Mouse (Mus musculus) midbrain, embryonic 12.5 days (tissue): Measurements from ENCODE around the gene Abr. TPM values are rescaled to one million over a fixed set of nuclear protein-coding genes. Genes with fewer than 3 reads are reported as not detected.

Experiments used
- ATAC-seq: fragments of 200-750 bp; cut with Nextera tagmentation; 2 replicates; pipeline ENCODE4 v1.8.0; 2017; ENCODE audit warnings: low read depth, moderate TSS enrichment, moderate library complexity; ENCODE audit not compliant: low FRiP score
- H3K27ac ChIP-seq: fragments of 300-500 bp; sonication (generic); replicated peaks from 2 replicates; pipeline ENCODE4 v1.5.1; 2016; ENCODE audit warnings: mild to moderate bottlenecking
- H3K27me3 ChIP-seq: fragments of 300-500 bp; sonication (generic); 2 replicates; pipeline ENCODE4 v1.6.1; 2016; ENCODE audit warnings: mild to moderate bottlenecking
- H3K36me3 ChIP-seq: fragments of 300-500 bp; sonication (generic); 2 replicates; pipeline ENCODE4 v1.6.1; 2016
- H3K4me1 ChIP-seq: fragments of 300-500 bp; sonication (generic); 2 replicates; pipeline ENCODE4 v1.6.1; 2016
- H3K4me2 ChIP-seq: fragments of 300-500 bp; sonication (generic); replicated peaks from 2 replicates; pipeline ENCODE4 v1.6.1; 2016; ENCODE audit warnings: mild to moderate bottlenecking, moderate library complexity
- H3K4me3 ChIP-seq: fragments of 300-500 bp; sonication (generic); 2 replicates; pipeline ENCODE4 v1.5.1; 2016; ENCODE audit warnings: mild to moderate bottlenecking
- H3K9ac ChIP-seq: fragments of 300-500 bp; sonication (generic); replicated peaks from 2 replicates; pipeline ENCODE4 v1.6.1; 2016; ENCODE audit warnings: mild to moderate bottlenecking, moderate library complexity
- H3K9me3 ChIP-seq: fragments of 300-500 bp; sonication (generic); 2 replicates; pipeline ENCODE4 v1.6.1; 2016; ENCODE audit warnings: mild to moderate bottlenecking
- WGBS: fragments of 180-500 bp; shearing (Covaris S2); methylation state at CpG from one replicate; pipeline ENCODE4 v1.1.7; 2016; 5-methylcytosine and 5-hydroxymethylcytosine counted together
- polyA plus RNA-seq: library from polyadenylated mRNA; unstranded; fragments of >200 nt; fragmentation: Nextera tagmentation; extraction: Ambion mirVana; gene quantifications from 2 replicates; pipeline ENCODE4 v1.2.1, GENCODE M21; 2016

Gene Abr
- polyA plus RNA-seq, 1 experiment from 2014 or later, result 70.1 TPM

DNA sequence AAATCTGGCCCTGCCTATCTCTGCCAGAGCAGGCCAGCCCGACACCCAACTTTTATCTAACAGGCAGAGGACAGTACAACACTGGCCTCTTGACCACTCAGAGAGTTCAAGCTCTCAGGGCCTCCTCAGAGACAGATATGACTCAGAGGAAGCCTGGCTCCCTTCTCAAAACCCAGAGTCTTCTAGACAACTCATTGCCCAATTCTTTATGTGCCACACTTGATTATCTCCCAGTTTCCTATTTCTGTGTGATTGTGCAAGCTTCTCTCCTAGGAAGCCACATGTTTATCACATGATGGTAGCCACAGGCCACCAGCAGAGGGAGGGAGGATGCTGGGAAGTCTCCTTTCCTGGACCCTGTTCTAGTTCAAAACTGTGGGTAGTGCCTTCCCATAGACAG is 34.8 kb downstream of the Abr start:
- Histone ChIP-seq H3K9me3 (no peaks in the 10 kb centered on the region), H3K4me2 (no peak overlapping the region), H3K4me3 (no peak overlapping the region), H3K27ac (no peak overlapping the region), H3K9ac (0 out of 2 replicates have a peak overlapping the region, but pooled peaks have one; percentile 4), H3K4me1 (no peaks in the 10 kb centered on the region), H3K27me3 (no peaks in the 10 kb centered on the region), H3K36me3 (no peaks in the 10 kb centered on the region)
- no peak for ATAC-seq
- WGBS, result 84% methylated on average over 1 of the region's 1 CpGs

DNA sequence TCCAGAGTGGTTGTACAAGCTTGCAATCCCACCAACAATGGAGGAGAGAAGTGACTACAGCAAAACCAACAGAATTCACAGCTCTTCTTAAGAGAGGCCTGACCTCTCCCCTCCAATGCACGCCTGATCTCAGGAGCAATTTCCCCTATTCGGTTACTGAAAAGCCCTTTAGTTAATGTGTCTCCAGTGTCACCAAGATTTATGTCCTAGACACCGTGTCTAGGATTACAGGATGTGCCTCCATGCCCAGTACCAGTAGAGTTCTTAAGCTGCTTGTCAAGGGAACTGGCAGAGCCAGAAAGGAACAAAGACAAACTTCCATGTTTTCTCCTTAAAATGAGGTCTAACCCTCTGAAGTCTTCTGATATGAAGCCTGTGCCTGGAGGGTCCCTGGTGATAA is 36.0 kb downstream of the Abr start:
- H3K27ac ChIP-seq, result no peak overlapping the region
- H3K9me3 ChIP-seq, result no peaks in the 10 kb centered on the region
- H3K27me3 ChIP-seq, result no peaks in the 10 kb centered on the region
- H3K36me3 ChIP-seq, result no peaks in the 10 kb centered on the region
- H3K4me2 ChIP-seq, result no peak overlapping the region
- WGBS, result 83% methylated on average over 3 of the region's 3 CpGs
- no peak overlapping the region for H3K9ac ChIP-seq
- no peak overlapping the region for H3K4me3 ChIP-seq
- H3K4me1 ChIP-seq, result no peaks in the 10 kb centered on the region
- no peak for ATAC-seq

GRCm38 (mm10) chr11:76577588-76578257 is 44.4 kb downstream of the Abr start:
- peaks cover 19% of the 10 kb centered on the region for H3K27me3 ChIP-seq
- H3K36me3 ChIP-seq, result no peaks in the 10 kb centered on the region
- H3K9me3 ChIP-seq, result no peaks in the 10 kb centered on the region
- no peaks in the 10 kb centered on the region for H3K4me1 ChIP-seq
- no peak overlapping the region for H3K9ac ChIP-seq
- ATAC-seq, result peak; percentile 62
- no peak overlapping the region for H3K4me3 ChIP-seq
- no peak overlapping the region for H3K4me2 ChIP-seq
- no peak overlapping the region for H3K27ac ChIP-seq
- WGBS, result 28% methylated on average over 12 of the region's 12 CpGs

- Histone ChIP-seq H3K9me3 (no peaks in the 10 kb centered on the region), H3K36me3 (no peaks in the 10 kb centered on the region), H3K4me1 (peaks cover 28% of the 10 kb centered on the region), H3K4me2 (no peak overlapping the region), H3K4me3 (no peak overlapping the region), H3K27ac (no peak overlapping the region), H3K27me3 (peaks cover 29% of the 10 kb centered on the region), H3K9ac (no peak overlapping the region)
- 87% methylated on average over 6 of the region's 6 CpGs for WGBS
- ATAC-seq, result no peak
Observed at GRCm38 (mm10) chr11:76572820-76573385, 49.2 kb downstream of the Abr start.

GRCm38 (mm10) chr11:76571613-76571929 is 50.5 kb downstream of the Abr start:
- Histone ChIP-seq H3K27me3 (peaks cover 26% of the 10 kb centered on the region), H3K36me3 (no peaks in the 10 kb centered on the region), H3K4me1 (peaks cover 28% of the 10 kb centered on the region), H3K9me3 (no peaks in the 10 kb centered on the region), H3K9ac (peak overlapping the region; percentile 82), H3K4me3 (peak overlapping the region; percentile 78), H3K27ac (peak overlapping the region; percentile 46; the same call in 1 of the 2 replicates), H3K4me2 (peak overlapping the region; percentile 91)
- ATAC-seq, result no peak; the same call in 1 of the 2 replicates
- WGBS, result 4% methylated on average over 9 of the region's 9 CpGs

GRCm38 (mm10) chr11:76570741-76571612 is 51.1 kb downstream of the Abr start:
- no peaks in the 10 kb centered on the region for H3K9me3 ChIP-seq
- peak; percentile 89 for ATAC-seq
- peak overlapping the region; percentile 46; the same call in 1 of the 2 replicates for H3K27ac ChIP-seq
- H3K4me1 ChIP-seq, result peaks cover 28% of the 10 kb centered on the region
- peaks cover 26% of the 10 kb centered on the region for H3K27me3 ChIP-seq
- WGBS, result under 1% methylated on average over 66 of the region's 66 CpGs
- H3K9ac ChIP-seq, result peak overlapping the region; percentile 82
- H3K36me3 ChIP-seq, result no peaks in the 10 kb centered on the region
- peak overlapping the region; percentile 91 for H3K4me2 ChIP-seq
- H3K4me3 ChIP-seq, result peak overlapping the region; percentile 78

GRCm38 (mm10) chr11:76570201-76570731 is 51.8 kb downstream of the Abr start:
- no peak for ATAC-seq
- 7% methylated on average over 10 of the region's 10 CpGs for WGBS
- Histone ChIP-seq H3K9me3 (no peaks in the 10 kb centered on the region), H3K4me2 (peak overlapping the region; percentile 91), H3K27ac (0 out of 2 replicates have a peak overlapping the region, but pooled peaks have one; percentile 46), H3K27me3 (peaks cover 24% of the 10 kb centered on the region), H3K4me3 (peak overlapping the region; percentile 78), H3K36me3 (no peaks in the 10 kb centered on the region), H3K9ac (peak overlapping the region; percentile 82), H3K4me1 (peaks cover 28% of the 10 kb centered on the region)

- Histone ChIP-seq H3K4me3 (peak overlapping the region; percentile 78), H3K4me2 (peak overlapping the region; percentile 91), H3K27ac (peak overlapping the region; percentile 46), H3K27me3 (peaks cover 16% of the 10 kb centered on the region), H3K9me3 (no peaks in the 10 kb centered on the region), H3K36me3 (no peaks in the 10 kb centered on the region), H3K4me1 (peaks cover 28% of the 10 kb centered on the region), H3K9ac (peak overlapping the region; percentile 31)
- 11% methylated on average over 3 of the region's 3 CpGs for WGBS
- ATAC-seq, result no peak
Observed at GRCm38 (mm10) chr11:76569436-76569835, 52.7 kb downstream of the Abr start.

GRCm38 (mm10) chr11:76566081-76566480 is 56.0 kb downstream of the Abr start:
- peaks cover 33% of the 10 kb centered on the region for H3K4me1 ChIP-seq
- no peaks in the 10 kb centered on the region for H3K36me3 ChIP-seq
- WGBS, result 81% methylated on average over 3 of the region's 3 CpGs

DNA sequence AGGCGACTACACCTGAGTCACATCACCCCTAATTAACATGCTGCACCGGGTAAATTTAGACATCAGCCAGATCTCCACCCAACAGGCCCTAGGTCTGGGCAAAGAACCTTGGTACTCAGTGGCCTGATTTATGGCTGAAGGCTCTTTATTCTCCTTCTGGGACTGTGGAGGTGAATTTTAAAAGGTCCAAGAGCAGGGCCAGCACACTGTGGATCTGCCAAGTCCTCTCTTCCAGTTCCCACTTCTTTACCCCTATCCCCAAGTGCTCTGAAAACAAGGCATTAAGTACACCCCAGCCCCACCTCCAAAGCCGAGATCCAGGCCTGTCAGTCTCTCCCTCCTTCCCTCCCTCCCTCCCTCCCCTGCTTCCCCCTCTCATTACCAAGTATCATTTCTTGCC is 59.5 kb downstream of the Abr start:
- Histone ChIP-seq H3K27me3 (no peaks in the 10 kb centered on the region), H3K4me3 (no peak overlapping the region), H3K4me1 (peaks cover 9% of the 10 kb centered on the region), H3K27ac (no peak overlapping the region), H3K4me2 (no peak overlapping the region), H3K36me3 (peaks cover 11% of the 10 kb centered on the region; the same call in 1 of the 2 replicates), H3K9me3 (no peaks in the 10 kb centered on the region), H3K9ac (no peak overlapping the region)
- no peak for ATAC-seq
- WGBS, result 34% methylated on average over 3 of the region's 3 CpGs

More at GRCm38 (mm10) chr11:76566081-76566480, 56.0 kb downstream of the Abr start:
- no peaks in the 10 kb centered on the region for H3K9me3 ChIP-seq
- no peak for ATAC-seq
- H3K27me3 ChIP-seq, result no peaks in the 10 kb centered on the region
- H3K4me2 ChIP-seq, result no peak overlapping the region
- H3K9ac ChIP-seq, result no peak overlapping the region
- H3K27ac ChIP-seq, result no peak overlapping the region
- H3K4me3 ChIP-seq, result no peak overlapping the region

DNA sequence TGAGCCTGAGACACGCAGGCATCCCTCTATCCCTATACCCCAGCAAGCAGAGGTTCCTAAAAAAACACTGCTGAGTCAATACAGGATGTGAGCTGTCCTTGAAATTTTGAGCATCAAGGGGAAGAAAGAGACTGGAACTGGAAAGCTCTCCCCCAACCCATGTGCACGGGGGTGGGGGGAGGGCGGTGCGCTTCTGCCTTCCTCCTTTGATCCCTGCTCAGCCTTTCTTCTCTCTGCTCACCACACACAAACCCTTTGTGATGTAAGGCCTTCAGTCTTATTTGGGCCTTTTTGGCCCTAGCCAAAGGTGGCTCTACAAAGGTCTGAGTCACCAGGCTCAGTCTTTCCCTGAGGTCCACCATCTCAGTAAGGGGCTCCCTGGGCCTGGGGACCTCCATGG is 59.9 kb downstream of the Abr start:
- no peak for ATAC-seq
- no peaks in the 10 kb centered on the region for H3K27me3 ChIP-seq
- H3K9me3 ChIP-seq, result no peaks in the 10 kb centered on the region
- no peak overlapping the region for H3K27ac ChIP-seq
- peaks cover 9% of the 10 kb centered on the region for H3K4me1 ChIP-seq
- WGBS, result 22% methylated on average over 4 of the region's 4 CpGs
- no peak overlapping the region for H3K9ac ChIP-seq
- no peak overlapping the region for H3K4me2 ChIP-seq
- H3K36me3 ChIP-seq, result peaks cover 11% of the 10 kb centered on the region; the same call in 1 of the 2 replicates
- no peak overlapping the region for H3K4me3 ChIP-seq

- peaks cover 9% of the 10 kb centered on the region for H3K4me1 ChIP-seq
- no peak for ATAC-seq
- H3K27ac ChIP-seq, result no peak overlapping the region
- H3K9ac ChIP-seq, result no peak overlapping the region
- no peaks in the 10 kb centered on the region for H3K9me3 ChIP-seq
- WGBS, result 81% methylated on average over 4 of the region's 4 CpGs
- H3K27me3 ChIP-seq, result no peaks in the 10 kb centered on the region
- H3K4me2 ChIP-seq, result no peak overlapping the region
- H3K4me3 ChIP-seq, result no peak overlapping the region
- H3K36me3 ChIP-seq, result peaks cover 11% of the 10 kb centered on the region; the same call in 1 of the 2 replicates
Observed at GRCm38 (mm10) chr11:76557837-76558236, 64.3 kb downstream of the Abr start.
